Mouse (Mus musculus): ENCODE results near the gene Epor.

Epor gene

GRCm38 (mm10) chr9:21963417-21963816 is at the start of gene Epor:
Gene Epor (minus strand): TSS chr9:21963506.
- no peak for DNase-seq (ENCODE audit: low read depth)

GRCm38 (mm10) chr9:22012731-22013130 is 49.4 kb upstream of the Epor start:
- DNase-seq (ENCODE audit: low read depth): no peak

- DNase-seq (ENCODE audit: low read depth): peak; percentile 40
Measured at GRCm38 (mm10) chr9:22011055-22011454, 47.7 kb upstream of the Epor start.

- no peak for DNase-seq (ENCODE audit: low read depth)
Measured at GRCm38 (mm10) chr9:22004546-22004945, 41.2 kb upstream of the Epor start.

- DNase-seq (ENCODE audit: low read depth): no peak
Measured at GRCm38 (mm10) chr9:22003163-22003554, 39.9 kb upstream of the Epor start.

GRCm38 (mm10) chr9:22002194-22003162 is 39.2 kb upstream of the Epor start, which contains the start of the genes Ccdc151 and Prkcsh:
Gene Ccdc151 (minus strand): TSS chr9:22002634.
Gene Prkcsh (plus strand): TSS chr9:22002806.
- peak; percentile 100 for DNase-seq (ENCODE audit: low read depth)

- DNase-seq (ENCODE audit: low read depth): no peak
Measured at GRCm38 (mm10) chr9:22001633-22002032, 38.3 kb upstream of the Epor start.

GRCm38 (mm10) chr9:22000296-22000695 is 37.0 kb upstream of the Epor start:
- no peak for DNase-seq (ENCODE audit: low read depth)

GRCm38 (mm10) chr9:21996178-21996867 is 33.0 kb upstream of the Epor start:
- no peak for DNase-seq (ENCODE audit: low read depth)

GRCm38 (mm10) chr9:21992227-21992626 is 28.9 kb upstream of the Epor start:
- DNase-seq (ENCODE audit: low read depth): no peak

- no peak for DNase-seq (ENCODE audit: low read depth)
Measured at GRCm38 (mm10) chr9:21989230-21990110, 26.2 kb upstream of the Epor start, which contains the start of gene Rgl3. Gene Rgl3 (minus strand): TSS chr9:21989446.

GRCm38 (mm10) chr9:21988421-21989101 is 25.3 kb upstream of the Epor start:
- DNase-seq (ENCODE audit: low read depth): no peak

GRCm38 (mm10) chr9:21987592-21988342 is 24.5 kb upstream of the Epor start:
- DNase-seq (ENCODE audit: low read depth): no peak

- no peak for DNase-seq (ENCODE audit: low read depth)
Measured at GRCm38 (mm10) chr9:21983911-21984310, 20.6 kb upstream of the Epor start.

GRCm38 (mm10) chr9:21978398-21979128 is 15.3 kb upstream of the Epor start:
- DNase-seq (ENCODE audit: low read depth): no peak

- DNase-seq (ENCODE audit: low read depth): peak; percentile 70
Measured at GRCm38 (mm10) chr9:21977972-21978371, 14.7 kb upstream of the Epor start.

- DNase-seq (ENCODE audit: low read depth): no peak
Measured at GRCm38 (mm10) chr9:21977331-21977730, 14.0 kb upstream of the Epor start.

GRCm38 (mm10) chr9:21976626-21977175 is 13.4 kb upstream of the Epor start:
- DNase-seq (ENCODE audit: low read depth): no peak

GRCm38 (mm10) chr9:21969304-21969703 is 6.0 kb upstream of the Epor start:
- DNase-seq (ENCODE audit: low read depth): no peak

All from induced T-regulatory cell, adult 2 months (primary cell).